Mouse (Mus musculus) embryonic facial prominence, embryonic 14.5 days (tissue): Measurements from ENCODE around the gene Tnfaip2. TPM values are rescaled to one million over a fixed set of nuclear protein-coding genes. Genes with fewer than 3 reads are reported as not detected.

Experiments used
- ATAC-seq: fragments of 200-750 bp; cut with Nextera tagmentation; 2 replicates; pipeline ENCODE4 v1.8.0; 2017; ENCODE audit warnings: low read depth, moderate number of reproducible peaks, moderate TSS enrichment
- DNase-seq: peaks from one replicate; pipeline ENCODE4 v3.0.0-alpha.2; 2015; ENCODE audit warnings: low spot score
- H3K27ac ChIP-seq: fragments of 300-500 bp; sonication (generic); replicated peaks from 2 replicates; pipeline ENCODE4 v1.5.1; 2014; ENCODE audit warnings: low read depth, mild to moderate bottlenecking, low read length, moderate library complexity
- H3K27me3 ChIP-seq: fragments of 300-500 bp; sonication (generic); replicated peaks from 2 replicates; pipeline ENCODE4 v1.6.1; 2014; ENCODE audit warnings: low read length; ENCODE audit not compliant: control insufficient read depth, insufficient read depth
- H3K36me3 ChIP-seq: fragments of 300-500 bp; sonication (generic); 2 replicates; pipeline ENCODE4 v1.6.1; 2014; ENCODE audit warnings: low read length, mixed read lengths; ENCODE audit not compliant: control insufficient read depth, insufficient read depth
- H3K4me1 ChIP-seq: fragments of 300-500 bp; sonication (generic); 2 replicates; pipeline ENCODE4 v1.6.1; 2014; ENCODE audit warnings: antibody characterized with exemption, low read length; ENCODE audit not compliant: control insufficient read depth, insufficient read depth
- H3K4me2 ChIP-seq: fragments of 300-500 bp; sonication (generic); 2 replicates; pipeline ENCODE4 v1.6.1; 2014; ENCODE audit warnings: low read depth, mild to moderate bottlenecking, low read length, moderate library complexity, mixed read lengths
- H3K4me3 ChIP-seq: fragments of 300-500 bp; sonication (generic); 2 replicates; pipeline ENCODE4 v1.5.1; 2014; ENCODE audit warnings: low read depth, mild to moderate bottlenecking, low read length
- H3K9ac ChIP-seq: fragments of 300-500 bp; sonication (generic); 2 replicates; pipeline ENCODE4 v1.6.1; 2014; ENCODE audit warnings: low read depth, mild to moderate bottlenecking, low read length, moderate library complexity, mixed read lengths
- H3K9me3 ChIP-seq: fragments of 300-500 bp; sonication (generic); 2 replicates; pipeline ENCODE4 v1.6.1; 2016; ENCODE audit warnings: low read length; ENCODE audit not compliant: control insufficient read depth
- WGBS: fragments of 180-500 bp; shearing (Covaris S2); extraction: QIAGEN DNeasy Blood & Tissue Kit; methylation state at CpG from one replicate; pipeline ENCODE4 v1.1.7; 2014; 5-methylcytosine and 5-hydroxymethylcytosine counted together
- polyA plus RNA-seq: library from polyadenylated mRNA; unstranded; fragments of >200 nt; fragmentation: Nextera tagmentation; extraction: Ambion mirVana; gene quantifications from 2 replicates; pipeline ENCODE4 v1.2.1, GENCODE M21; 2014

Tnfaip2 gene
- polyA plus RNA-seq, 1 experiment from 2014 or later, result 11.7 TPM

GRCm38 (mm10) chr12:111447350-111447749 is 5.1 kb downstream of the Tnfaip2 start:
- no peak overlapping the region for H3K4me2 ChIP-seq

GRCm38 (mm10) chr12:111447898-111448760 is 5.9 kb downstream of the Tnfaip2 start:
- H3K9ac ChIP-seq, result no peak overlapping the region
- no peak overlapping the region for H3K4me2 ChIP-seq
- no peak overlapping the region for H3K4me3 ChIP-seq
- DNase-seq, result no peak
- no peaks in the 10 kb centered on the region for H3K36me3 ChIP-seq
- no peaks in the 10 kb centered on the region for H3K9me3 ChIP-seq
- peaks cover 78% of the 10 kb centered on the region for H3K27me3 ChIP-seq
- H3K4me1 ChIP-seq, result peaks cover 15% of the 10 kb centered on the region
- H3K27ac ChIP-seq, result peak overlapping the region; percentile 59
- 17% methylated on average over 21 of the region's 22 CpGs for WGBS
- ATAC-seq, result peak; percentile 56; the same call in 1 of the 2 replicates

More at GRCm38 (mm10) chr12:111447350-111447749, 5.1 kb downstream of the Tnfaip2 start:
- H3K4me1 ChIP-seq, result peaks cover 22% of the 10 kb centered on the region
- no peak overlapping the region for H3K4me3 ChIP-seq
- no peaks in the 10 kb centered on the region for H3K9me3 ChIP-seq
- ATAC-seq, result no peak
- no peak for DNase-seq
- H3K9ac ChIP-seq, result no peak overlapping the region
- 28% methylated on average over 9 of the region's 9 CpGs for WGBS
- H3K27ac ChIP-seq, result peak overlapping the region; percentile 50; the same call in 1 of the 2 replicates
- H3K36me3 ChIP-seq, result no peaks in the 10 kb centered on the region
- peaks cover 86% of the 10 kb centered on the region for H3K27me3 ChIP-seq

GRCm38 (mm10) chr12:111448931-111449705 is 6.8 kb downstream of the Tnfaip2 start:
- H3K9ac ChIP-seq, result no peak overlapping the region
- H3K4me3 ChIP-seq, result no peak overlapping the region
- H3K4me2 ChIP-seq, result 0 out of 2 replicates have a peak overlapping the region, but pooled peaks have one; percentile 8
- ATAC-seq (peak; percentile 51), DNase-seq (peak; percentile 74)
- no peaks in the 10 kb centered on the region for H3K9me3 ChIP-seq
- peak overlapping the region; percentile 59 for H3K27ac ChIP-seq
- H3K36me3 ChIP-seq, result no peaks in the 10 kb centered on the region
- H3K4me1 ChIP-seq, result peaks cover 19% of the 10 kb centered on the region
- peaks cover 68% of the 10 kb centered on the region for H3K27me3 ChIP-seq
- WGBS, result 14% methylated on average over 12 of the region's 14 CpGs

- Histone ChIP-seq H3K27me3 (peaks cover 56% of the 10 kb centered on the region), H3K9me3 (no peaks in the 10 kb centered on the region), H3K4me1 (peaks cover 32% of the 10 kb centered on the region), H3K4me2 (no peak overlapping the region), H3K36me3 (no peaks in the 10 kb centered on the region), H3K4me3 (no peak overlapping the region), H3K9ac (no peak overlapping the region), H3K27ac (no peak overlapping the region)
- 57% methylated on average over 6 of the region's 6 CpGs for WGBS
- ATAC-seq, result no peak
- DNase-seq, result no peak
These were observed 8.1 kb downstream of the Tnfaip2 start for GRCm38 (mm10) chr12:111450359-111450758.

- 79% methylated on average over 7 of the region's 7 CpGs for whole genome bisulfite sequencing
- H3K4me1 ChIP-seq, result peaks cover 38% of the 10 kb centered on the region
- ATAC-seq (no peak), DNase-seq (no peak)
- no peak overlapping the region for H3K4me2 ChIP-seq
- peaks cover 44% of the 10 kb centered on the region for H3K27me3 ChIP-seq
- no peak overlapping the region for H3K9ac ChIP-seq
- H3K9me3 ChIP-seq, result no peaks in the 10 kb centered on the region
- H3K4me3 ChIP-seq, result no peak overlapping the region
- H3K27ac ChIP-seq, result no peak overlapping the region
- H3K36me3 ChIP-seq, result no peaks in the 10 kb centered on the region
These were observed 9.3 kb downstream of the Tnfaip2 start for GRCm38 (mm10) chr12:111451561-111451960.

- ATAC-seq, result no peak
- H3K27me3 ChIP-seq, result peaks cover 25% of the 10 kb centered on the region
These were observed 11.8 kb downstream of the Tnfaip2 start for GRCm38 (mm10) chr12:111454021-111454420.

GRCm38 (mm10) chr12:111454543-111455280 is 12.4 kb downstream of the Tnfaip2 start:
- Histone ChIP-seq H3K9me3 (no peaks in the 10 kb centered on the region), H3K9ac (no peak overlapping the region), H3K27ac (no peak overlapping the region; the same call in 1 of the 2 replicates), H3K36me3 (no peaks in the 10 kb centered on the region), H3K4me1 (peaks cover 26% of the 10 kb centered on the region), H3K4me2 (no peak overlapping the region), H3K4me3 (no peak overlapping the region), H3K27me3 (peaks cover 18% of the 10 kb centered on the region)
- no peak for ATAC-seq
- no peak for DNase-seq
- WGBS, result 48% methylated on average over 10 of the region's 10 CpGs

More at GRCm38 (mm10) chr12:111454021-111454420, 11.8 kb downstream of the Tnfaip2 start:
- Histone ChIP-seq H3K27ac (no peak overlapping the region), H3K9me3 (no peaks in the 10 kb centered on the region), H3K36me3 (no peaks in the 10 kb centered on the region), H3K9ac (no peak overlapping the region), H3K4me3 (no peak overlapping the region), H3K4me2 (no peak overlapping the region), H3K4me1 (peaks cover 32% of the 10 kb centered on the region)
- DNase-seq, result no peak
- 30% methylated on average over 4 of the region's 4 CpGs for WGBS

GRCm38 (mm10) chr12:111455311-111455846 is 13.1 kb downstream of the Tnfaip2 start:
- Histone ChIP-seq H3K27ac (no peak overlapping the region), H3K4me2 (no peak overlapping the region), H3K36me3 (no peaks in the 10 kb centered on the region), H3K27me3 (peaks cover 12% of the 10 kb centered on the region), H3K4me3 (no peak overlapping the region), H3K9me3 (no peaks in the 10 kb centered on the region), H3K4me1 (peaks cover 23% of the 10 kb centered on the region), H3K9ac (no peak overlapping the region)
- DNase-seq, result no peak
- no peak for ATAC-seq
- WGBS, result 59% methylated on average over 12 of the region's 12 CpGs
